ENCODE assay signal across 9 mouse cellular contexts in the genomic region with DNA sequence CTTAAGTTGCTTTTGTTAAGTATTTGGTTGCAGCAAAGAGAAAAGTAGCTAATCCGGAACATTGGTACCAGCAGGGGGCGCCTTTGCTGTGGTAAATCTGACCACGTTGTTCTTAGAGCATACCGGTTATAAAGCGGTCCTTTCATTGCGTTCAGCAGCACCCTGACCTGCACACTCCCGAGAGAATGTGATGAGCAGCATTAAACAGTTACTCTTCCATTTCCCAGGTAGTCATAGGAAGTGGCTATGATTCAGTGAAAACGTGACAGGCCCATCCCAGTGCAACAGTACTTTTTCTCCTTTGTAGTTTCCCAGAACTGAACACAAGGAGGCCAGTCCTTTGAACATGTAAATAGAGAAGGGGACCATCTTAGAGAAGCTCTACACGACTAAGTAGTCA. TPM values are rescaled to one million over a fixed set of nuclear protein-coding genes. Genes with fewer than 3 reads are reported as not detected.
DNase-seq lines count a peak whose midpoint lies in the region; ATAC-seq and TF ChIP-seq lines count a peak whose summit lies in the region.
"Had no signal": no experiment of that assay in that cellular context is flagged by ENCODE, and none has a peak within 500 bp of the region (broad histone marks: within the 10 kb centered on the region; RNA-seq: fewer than 3 reads in every experiment).

No protein-coding gene starts in this region.

- H3K9me3 ChIP-seq in liver, embryonic 11.5 days (ENCODE audit: control insufficient read depth, low read length) = no peaks in the 10 kb centered on the region
- no peaks in the 10 kb centered on the region for H3K9me3 ChIP-seq in neural tube, embryonic 11.5 days (ENCODE audit: control insufficient read depth, low read length)

- peak; percentile 64 for DNase-seq in thymus, adult 2 months
- no peak for DNase-seq in thymus, adult 18-20 months
- DNase-seq in cerebellum, adult 9-10 months = peak; percentile 13
- peak; percentile 51 for DNase-seq in gastrocnemius, postnatal 14 days
- DNase-seq in kidney, adult 11 months = peak; percentile 47
- peak; percentile 61 for DNase-seq in liver, embryonic 11.5 days (ENCODE audit: low spot score)
- DNase-seq in neural tube, embryonic 11.5 days (ENCODE audit: low spot score) = peak; percentile 73
- peak; percentile 59 for DNase-seq in thymus, postnatal 25 days

- H3K4me1 ChIP-seq in thymus, adult 2 months (replicated peaks; ENCODE audit: control insufficient read depth, insufficient read depth, low read length) = no peaks in the 10 kb centered on the region
- no peaks in the 10 kb centered on the region for H3K4me1 ChIP-seq in liver, embryonic 11.5 days (replicated peaks; ENCODE audit: control insufficient read depth, insufficient read depth, low read length)
- no peaks in the 10 kb centered on the region for H3K4me1 ChIP-seq in neural tube, embryonic 11.5 days (ENCODE audit: control insufficient read depth, insufficient read depth, low read length)

- no peaks in the 10 kb centered on the region for H3K27me3 ChIP-seq in thymus, adult 2 months (ENCODE audit: control insufficient read depth, insufficient read depth, low read length)
- no peaks in the 10 kb centered on the region for H3K27me3 ChIP-seq in liver, embryonic 11.5 days (replicated peaks; ENCODE audit: control insufficient read depth, insufficient read depth, low read length)
- H3K27me3 ChIP-seq in neural tube, embryonic 11.5 days (ENCODE audit: control insufficient read depth, insufficient read depth, low read length) = no peaks in the 10 kb centered on the region

- no peak; the same call in 1 of the 2 replicates for TF ChIP-seq CTCF in thymus, adult 2 months (IDR thresholded peaks at IDR 0.05; ENCODE audit: borderline replicate concordance, control insufficient read depth, extremely low read depth, insufficient read depth, low read length, poor library complexity)

- ATAC-seq in liver, embryonic 11.5 days (replicated peaks; ENCODE audit: low FRiP score) = peak; percentile 51; the same call in 1 of the 2 replicates
- ATAC-seq in neural tube, embryonic 11.5 days (ENCODE audit: insufficient read depth, low FRiP score, low TSS enrichment) = peak; percentile 68; the same call in 1 of the 2 replicates

- no peak overlapping the region for H3K27ac ChIP-seq in thymus, adult 2 months (ENCODE audit: control insufficient read depth, insufficient read depth, low read length)
- no peak overlapping the region for H3K27ac ChIP-seq in liver, embryonic 11.5 days (ENCODE audit: low read depth, low read length)
- no peak overlapping the region for H3K27ac ChIP-seq in neural tube, embryonic 11.5 days (ENCODE audit: low read depth, low read length)

- H3K4me3 ChIP-seq in thymus, adult 2 months (ENCODE audit: control insufficient read depth, insufficient read depth, low read length) = no peak overlapping the region
- no peak overlapping the region for H3K4me3 ChIP-seq in liver, embryonic 11.5 days (ENCODE audit: low read depth, low read length)
- no peak overlapping the region for H3K4me3 ChIP-seq in neural tube, embryonic 11.5 days (ENCODE audit: low read depth, low read length)

- H3K36me3 ChIP-seq in thymus, adult 2 months (ENCODE audit: control insufficient read depth, insufficient read depth, low read length) = no peaks in the 10 kb centered on the region
- no peaks in the 10 kb centered on the region for H3K36me3 ChIP-seq in liver, embryonic 11.5 days (ENCODE audit: control insufficient read depth, insufficient read depth, low read length)
- no peaks in the 10 kb centered on the region for H3K36me3 ChIP-seq in neural tube, embryonic 11.5 days (ENCODE audit: control insufficient read depth, insufficient read depth, low read length)

- WGBS in thymus, adult 2 months = 3% methylated on average over 9 of the region's 9 CpGs
- 4% methylated on average over 9 of the region's 9 CpGs for WGBS in liver, embryonic 11.5 days
- 6% methylated on average over 9 of the region's 9 CpGs for WGBS in neural tube, embryonic 11.5 days

- intact Hi-C loops in gastrocnemius, postnatal 14 days (cut with DNase I; ENCODE audit: low total_unique reads) = loop anchor here (5.0 to 10.0 kb wide), 2 partner anchors 67 to 145 kb away; a partner anchor contains a TSS

- peak overlapping the region; percentile 45 for H3K4me2 ChIP-seq in liver, embryonic 11.5 days
- no peak overlapping the region; the same call in 1 of the 2 replicates for H3K4me2 ChIP-seq in neural tube, embryonic 11.5 days (ENCODE audit: low read depth)

- no peak for TF ChIP-seq POLR2A in thymus, adult 2 months (IDR thresholded peaks at IDR 0.05; ENCODE audit: control insufficient read depth, extremely low read depth, insufficient read depth, low read length, poor library complexity)

- H3K9ac ChIP-seq in liver, embryonic 11.5 days (ENCODE audit: low read depth, low read length) = no peak overlapping the region
- no peak overlapping the region for H3K9ac ChIP-seq in neural tube, embryonic 11.5 days (ENCODE audit: low read length)

RNA-seq across cellular contexts. Expression of a gene that starts 19.8 kb away (rescaled TPM):
- polyA plus RNA-seq in thymus, adult 2 months (2012; rRNA removed) = 18.9 and 22.2 TPM in 2 replicates
- 1 to 10 TPM; 3.6 to 4.0 TPM for total RNA-seq in gastrocnemius, postnatal 14 days (2021)
- 2.1 and 2.4 TPM in 2 replicates for polyA plus RNA-seq in liver, embryonic 11.5 days (2014; fragmentation: Nextera tagmentation; extraction: Ambion mirVana)
- 0.09 and 0.21 TPM in 2 replicates for polyA plus RNA-seq in neural tube, embryonic 11.5 days (2014; fragmentation: Nextera tagmentation; extraction: Ambion mirVana)

RNA-seq across cellular contexts. Expression of a gene that starts 45.6 kb away (rescaled TPM):
- polyA plus RNA-seq in thymus, adult 2 months (2012; rRNA removed) = 0.10 and 0.12 TPM in 2 replicates
- total RNA-seq in gastrocnemius, postnatal 14 days (2021) = under 1 TPM in 1 of 2 experiments, not detected in 1; 0.11 TPM
- polyA plus RNA-seq in liver, embryonic 11.5 days (2014; fragmentation: Nextera tagmentation; extraction: Ambion mirVana) = not detected in 2 replicates
- polyA plus RNA-seq in neural tube, embryonic 11.5 days (2014; fragmentation: Nextera tagmentation; extraction: Ambion mirVana) = not detected in 2 replicates
- polyA plus RNA-seq: stomach, embryonic 14.5 days had no signal

Comparison
In these comparisons a context has a peak if more than half of its experiments do, and no peak if none do; other contexts are left out.
1. DNase-seq: peak in thymus, adult 2 months (single experiment), cerebellum, adult 9-10 months (single experiment), gastrocnemius, postnatal 14 days (single experiment), kidney, adult 11 months (single experiment), liver, embryonic 11.5 days (single experiment), neural tube, embryonic 11.5 days (single experiment) and thymus, postnatal 25 days (single experiment); none in thymus, adult 18-20 months (0 of 2).